Mouse (Mus musculus) adrenal gland, postnatal 25 days (tissue): Measurements from ENCODE around the gene Atp2b4. TPM values are rescaled to one million over a fixed set of nuclear protein-coding genes. Genes with fewer than 3 reads are reported as not detected.
A peak's percentile ranks its signal among the peaks of the same experiment; 100 is the strongest.

Experiments
- DNase-seq: peaks from one replicate; pipeline ENCODE4 v3.0.0; 2021; ENCODE audit warnings: mixed read lengths
- long read RNA-seq: library from polyadenylated mRNA; stranded (forward); transcript quantifications from one replicate; pipeline ENCODE4 v2.0.0, GENCODE M21; 2021
- total RNA-seq: library from RNA; stranded (reverse); gene quantifications from 2 replicates; pipeline ENCODE4 v1.2.3, GENCODE M21; 2021

Gene Atp2b4
- 20.7 and 25.7 TPM in 2 replicates for total RNA-seq
- long read RNA-seq, partial matches to known transcripts, result 1 of 4 reads
- long read RNA-seq, other reads (novel, unspliced or antisense), result 3 of 4 reads

DNA sequence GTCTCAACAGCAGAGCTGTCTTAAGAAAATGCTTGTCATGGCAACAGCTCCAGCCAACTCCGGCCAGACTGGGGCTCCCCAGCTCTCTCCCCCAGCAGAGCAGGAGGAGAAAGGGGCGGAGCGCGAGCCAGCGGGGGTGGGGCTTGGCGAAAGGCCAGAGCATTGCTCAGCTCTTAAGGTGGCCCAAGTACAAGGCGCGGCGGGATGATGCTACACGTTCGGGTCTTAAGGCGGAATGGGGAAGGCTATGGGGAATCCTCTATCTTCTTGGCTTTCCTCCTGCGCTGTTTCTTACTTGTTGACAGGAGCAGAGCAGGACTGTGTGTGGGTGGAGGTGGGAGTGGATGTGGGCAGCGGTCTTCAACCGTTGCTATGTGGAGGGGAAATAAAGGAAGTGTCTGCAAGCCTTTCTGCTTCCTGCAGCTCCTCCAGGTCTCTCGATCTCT is at the start of gene Atp2b4:
Gene Atp2b4 (minus strand): TSS at position 94 of the 446 bp plus-strand sequence.
- DNase-seq, result peak; percentile 97

DNA sequence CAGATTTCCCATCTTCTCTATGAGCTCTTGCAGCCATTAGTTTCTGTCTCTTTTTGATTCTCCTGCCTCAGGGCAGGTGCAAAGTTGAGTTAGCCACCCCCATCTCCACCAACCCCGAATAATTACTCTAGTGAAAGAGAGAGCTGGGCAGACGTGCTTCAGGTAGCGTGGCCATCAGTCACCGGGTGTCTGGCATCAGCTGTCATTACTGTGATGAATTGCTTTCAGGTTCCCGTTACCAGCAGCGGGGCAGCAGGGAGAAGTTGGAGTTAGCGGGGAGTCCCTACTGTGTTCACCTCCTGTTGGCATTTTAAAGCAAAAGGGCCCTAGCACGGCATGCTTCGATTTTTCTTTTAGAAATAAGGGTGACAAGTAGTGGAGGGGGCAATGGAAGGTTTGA is 43.9 kb upstream of the Atp2b4 start:
- DNase-seq, result no peak

DNA sequence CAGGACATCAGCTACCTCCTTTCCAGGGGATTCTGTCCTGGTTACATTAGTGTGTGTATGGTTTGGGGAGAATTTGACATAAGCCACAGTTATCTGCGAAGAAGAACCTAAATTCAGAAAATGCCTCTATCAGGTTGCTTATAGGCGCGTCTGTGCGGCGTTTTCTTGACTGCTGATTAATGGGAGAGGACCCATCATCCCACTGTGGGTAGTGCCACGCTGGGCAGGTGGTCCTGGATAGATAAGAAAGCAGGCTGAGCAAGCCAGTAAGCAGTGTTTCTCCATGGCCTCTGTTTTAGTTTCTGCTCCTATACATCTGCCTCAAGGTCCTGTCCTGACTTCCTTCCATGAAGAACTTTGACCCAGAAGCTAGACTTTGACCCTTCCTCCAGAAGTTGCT is 43.1 kb upstream of the Atp2b4 start:
- no peak for DNase-seq

DNA sequence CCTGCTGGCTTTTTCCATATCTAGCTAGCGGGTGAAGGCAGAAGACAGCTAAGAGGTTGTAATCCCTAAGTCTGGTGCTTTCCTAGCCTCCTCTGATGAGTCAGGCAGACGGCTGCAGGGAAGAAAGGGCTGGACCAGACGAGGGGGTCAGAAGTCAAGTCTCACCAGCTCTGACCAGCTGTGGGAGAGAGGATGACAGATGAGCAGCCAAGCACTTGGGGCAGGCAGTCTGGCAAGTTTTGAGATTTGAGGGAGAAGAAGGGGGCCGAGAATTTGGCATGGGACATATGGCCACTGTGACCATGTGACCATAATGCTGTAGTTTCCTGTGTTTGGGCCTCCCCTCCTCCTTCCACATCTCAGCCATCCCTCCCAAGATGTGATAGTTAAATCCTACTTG is 42.5 kb upstream of the Atp2b4 start:
- no peak for DNase-seq

DNA sequence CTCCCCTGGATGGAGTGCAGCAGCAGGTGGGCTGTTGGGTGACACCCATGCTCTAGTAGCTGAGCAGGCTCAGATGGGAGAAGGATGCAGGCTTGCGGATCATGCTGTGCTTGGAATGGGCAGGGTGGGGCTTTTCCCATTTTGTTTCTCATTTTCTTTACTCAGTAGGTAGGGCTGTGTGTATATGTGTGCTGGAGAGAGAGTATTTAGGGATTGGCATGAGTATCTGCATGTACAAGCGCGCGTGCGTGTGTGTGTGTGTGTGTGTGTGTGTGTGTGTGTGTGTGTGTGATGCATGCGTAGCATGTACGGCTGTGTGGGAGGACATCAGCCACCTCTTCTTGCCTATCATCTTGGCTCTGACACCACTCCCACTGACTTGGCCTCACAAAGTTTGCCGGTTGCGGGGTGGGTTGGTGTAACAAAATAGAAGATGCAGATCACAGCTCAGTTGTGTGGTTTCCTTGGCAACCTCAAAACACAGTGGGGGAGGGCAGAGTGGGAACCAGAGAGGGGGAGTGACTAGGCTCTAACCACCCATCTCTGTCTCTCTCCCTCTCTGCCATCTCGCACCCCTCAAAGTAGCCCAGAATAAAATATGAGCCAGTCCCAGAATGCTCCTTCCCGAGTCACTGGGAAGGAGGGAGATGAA is 41.4 kb upstream of the Atp2b4 start:
- no peak for DNase-seq

DNA sequence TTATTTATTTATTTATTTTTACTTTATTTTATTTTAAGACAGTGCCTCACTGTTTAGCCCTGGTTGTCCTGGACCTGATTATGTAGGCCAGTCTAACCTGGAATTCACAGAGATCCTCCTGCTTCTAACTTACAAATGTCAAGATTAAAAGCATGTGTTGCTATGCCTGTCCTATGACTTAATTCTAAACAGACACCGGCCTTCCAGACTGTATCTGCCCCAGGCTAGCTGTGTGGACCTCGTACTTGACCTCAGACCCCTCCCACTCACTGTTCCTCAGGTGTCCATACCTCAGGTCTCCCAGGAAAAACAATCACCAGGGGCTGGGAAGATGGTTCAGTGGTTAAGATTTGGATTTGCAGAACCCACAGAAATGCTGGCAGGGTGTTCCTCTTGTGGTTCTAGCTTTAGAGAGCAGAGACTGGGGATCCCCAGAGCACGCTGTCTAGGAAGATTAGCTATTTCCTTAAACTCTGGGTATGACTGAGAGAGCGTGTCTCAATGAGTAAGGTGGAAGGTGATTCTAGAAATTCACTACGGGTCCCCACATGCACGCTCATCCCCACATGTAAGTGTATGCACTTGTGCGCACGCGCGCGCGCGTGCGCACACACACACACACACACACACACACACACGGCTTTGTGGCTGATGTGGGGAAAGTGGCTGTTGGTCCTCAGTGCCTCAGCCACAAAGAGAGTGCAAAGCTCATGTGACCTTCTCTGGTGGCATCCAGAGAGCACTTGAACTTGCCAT is 40.5 kb upstream of the Atp2b4 start:
- no peak for DNase-seq

DNA sequence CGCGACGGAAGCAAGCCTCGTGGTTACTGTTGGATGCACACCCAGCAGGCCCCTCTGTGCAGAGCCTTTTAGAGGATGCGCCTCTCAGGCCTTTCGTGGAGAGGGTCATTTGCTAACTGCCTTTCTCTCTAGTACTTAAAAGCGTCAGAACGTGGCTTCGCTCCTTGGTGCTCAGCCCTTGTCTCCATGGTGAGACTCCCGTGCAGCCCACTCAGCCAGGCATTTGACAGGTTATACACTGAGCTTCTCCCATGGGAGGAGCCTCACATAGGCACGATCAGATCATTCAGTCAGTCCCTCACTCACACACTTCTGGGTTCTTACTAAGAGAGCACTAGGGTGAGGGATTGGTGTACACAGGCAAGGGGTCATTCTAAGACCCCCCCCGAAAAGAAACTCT is 39.7 kb upstream of the Atp2b4 start:
- DNase-seq, result no peak

DNA sequence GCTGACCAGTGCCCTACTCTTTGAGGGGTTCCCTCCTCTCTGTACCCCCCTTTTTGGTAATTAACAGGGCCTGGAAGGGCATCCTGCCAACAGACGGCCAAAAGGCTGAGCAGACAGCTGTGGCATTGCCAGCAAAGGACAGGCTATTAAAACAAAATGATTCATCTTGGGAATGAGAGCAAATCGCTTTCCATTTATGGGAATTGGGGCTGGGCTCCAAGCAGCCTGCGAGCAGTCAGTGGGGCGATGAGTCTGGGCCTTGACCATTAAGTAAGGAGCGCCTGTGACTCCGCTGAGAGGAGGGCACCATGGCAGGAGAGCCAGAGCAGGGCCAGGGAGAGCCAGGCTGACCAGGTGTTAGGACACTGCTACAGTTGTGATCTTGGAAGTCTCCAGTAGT is 33.5 kb upstream of the Atp2b4 start:
- peak; percentile 76 for DNase-seq

DNA sequence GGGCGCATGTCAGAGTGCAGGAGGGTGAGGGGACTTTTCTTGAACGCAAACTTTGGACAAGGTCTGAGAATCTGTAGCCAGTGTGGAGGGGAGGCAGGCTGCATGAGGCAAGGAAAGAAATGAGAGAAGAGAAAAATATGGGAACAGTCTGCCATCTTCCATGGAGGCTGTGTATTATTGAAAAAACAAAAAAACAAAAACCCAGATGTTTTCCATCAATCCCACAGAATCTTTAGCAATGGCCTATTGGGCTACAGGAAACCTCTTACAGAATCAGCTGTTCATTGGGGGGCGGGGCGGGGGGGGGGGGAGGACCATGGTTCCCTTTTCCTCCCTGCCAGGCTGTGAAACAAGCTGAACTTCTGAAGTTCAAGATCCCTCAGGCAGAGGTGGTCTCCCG is 31.9 kb upstream of the Atp2b4 start:
- DNase-seq, result no peak

DNA sequence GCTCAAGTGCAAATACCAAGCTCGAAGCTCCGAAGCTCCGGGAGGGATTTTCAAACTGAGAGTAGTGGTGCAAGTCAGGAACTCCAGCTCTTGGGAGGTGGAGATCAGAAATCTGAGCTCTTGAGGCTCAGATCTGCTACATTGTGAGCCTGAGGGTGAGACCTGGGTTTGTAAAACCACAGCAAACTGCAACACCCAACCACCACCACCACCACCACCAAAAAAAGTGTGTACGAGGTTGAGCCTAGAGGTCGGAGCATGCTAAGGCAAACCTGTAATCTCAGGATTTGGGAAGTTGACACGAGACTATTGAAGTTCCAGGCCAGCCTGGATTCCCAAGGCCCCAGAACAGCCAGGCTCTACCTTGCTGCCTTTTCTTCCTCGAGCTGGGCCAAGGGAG is 25.4 kb upstream of the Atp2b4 start:
- DNase-seq, result no peak

DNA sequence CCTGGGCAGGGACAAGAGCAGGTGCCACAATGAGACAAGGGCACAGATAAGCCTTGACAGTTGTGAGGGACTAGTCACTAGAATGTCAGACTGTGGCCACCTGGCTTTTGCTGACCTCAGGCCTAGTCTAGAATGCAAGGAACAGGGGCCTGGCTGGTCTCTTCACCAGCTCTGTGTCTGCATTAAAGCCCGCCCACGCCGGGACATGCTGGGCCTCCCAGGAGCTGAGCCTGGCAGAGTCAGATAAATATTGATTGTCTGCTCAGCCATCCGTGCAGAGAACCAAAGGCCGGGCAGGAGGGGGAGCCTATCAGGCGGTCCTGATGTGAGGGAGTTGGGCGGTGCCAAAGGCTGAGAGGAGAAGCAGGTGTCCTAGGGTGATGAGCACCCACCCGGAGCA is 24.7 kb upstream of the Atp2b4 start:
- DNase-seq, result peak; percentile 9

DNA sequence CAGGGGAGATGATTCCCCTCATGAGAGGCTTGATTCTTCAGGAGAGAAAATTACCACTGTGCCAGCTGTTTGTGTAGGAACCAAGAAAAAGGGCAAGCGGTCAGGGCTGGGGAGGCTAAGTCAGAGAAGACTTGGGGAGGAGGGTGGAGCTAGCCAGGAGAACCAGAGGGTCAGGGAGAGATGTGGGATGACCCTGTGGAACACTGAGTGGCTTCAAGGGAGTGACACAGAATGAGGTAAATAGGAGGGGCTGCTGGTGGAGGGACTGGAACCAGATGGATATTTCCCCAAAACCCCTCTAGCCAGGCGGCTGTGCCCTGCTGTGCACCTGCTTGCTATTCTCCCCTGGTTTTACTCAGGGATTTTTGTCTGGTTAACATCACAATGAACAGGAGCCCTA is 24.3 kb upstream of the Atp2b4 start:
- no peak for DNase-seq

DNA sequence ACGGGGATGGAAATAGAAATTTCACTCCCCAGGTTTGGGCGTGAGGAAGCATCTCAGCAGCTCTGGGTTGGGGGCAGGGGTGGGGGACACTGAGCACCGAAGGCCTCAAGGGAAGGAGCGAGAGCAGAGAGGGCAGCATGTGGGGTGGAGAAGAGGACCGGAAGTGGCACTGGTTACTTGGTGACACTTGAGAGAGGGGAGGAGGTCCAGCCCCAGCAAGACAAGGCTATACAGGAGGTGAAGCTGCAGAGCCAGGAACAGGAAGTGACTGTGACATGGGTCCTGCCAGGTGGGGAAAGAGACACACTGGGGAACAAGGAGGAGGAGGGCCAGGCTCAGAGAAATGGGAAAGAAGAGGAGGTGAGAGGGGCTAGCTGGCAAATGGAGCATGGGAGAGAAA is 20.3 kb upstream of the Atp2b4 start:
- DNase-seq, result no peak

DNA sequence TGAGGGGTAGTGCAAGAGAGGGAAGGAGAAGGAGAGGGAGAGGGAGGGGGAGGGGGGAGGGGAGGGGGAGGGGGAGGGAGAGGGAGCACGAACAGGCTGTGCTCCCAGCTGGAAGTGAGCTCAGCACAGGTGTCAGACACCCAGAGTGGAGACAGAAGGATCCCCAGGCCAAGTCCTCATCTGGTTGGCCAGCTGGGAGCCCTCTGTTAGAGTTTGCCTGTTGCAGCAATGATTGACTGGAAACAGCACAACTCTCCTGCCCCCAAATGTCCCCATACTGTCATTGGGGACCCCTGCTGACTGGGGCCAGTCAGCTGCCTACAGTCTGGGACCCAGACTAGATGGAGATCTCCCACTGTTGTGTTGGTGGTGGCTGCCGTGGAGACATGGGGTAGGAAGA is 19.3 kb upstream of the Atp2b4 start:
- no peak for DNase-seq

DNA sequence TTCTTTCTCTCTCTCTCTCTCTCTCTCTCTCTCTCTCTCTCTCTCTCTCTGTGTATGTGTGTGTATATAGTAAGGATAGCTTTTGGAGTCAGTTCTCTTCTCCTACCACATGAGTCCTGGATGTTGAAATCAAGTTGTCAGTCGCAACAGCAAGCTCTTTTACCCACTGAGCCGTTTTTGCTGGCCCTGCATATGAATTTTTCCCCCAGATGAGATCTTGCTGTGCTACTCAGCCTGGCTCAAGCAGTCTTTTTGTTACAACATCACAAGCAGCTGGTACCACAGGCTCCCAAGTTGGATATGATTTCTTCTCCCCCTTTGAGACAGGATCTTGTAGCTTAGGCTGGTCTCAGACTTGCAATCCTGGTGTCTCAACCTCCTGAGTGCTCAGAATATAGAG is 17.7 kb upstream of the Atp2b4 start:
- DNase-seq, result no peak

DNA sequence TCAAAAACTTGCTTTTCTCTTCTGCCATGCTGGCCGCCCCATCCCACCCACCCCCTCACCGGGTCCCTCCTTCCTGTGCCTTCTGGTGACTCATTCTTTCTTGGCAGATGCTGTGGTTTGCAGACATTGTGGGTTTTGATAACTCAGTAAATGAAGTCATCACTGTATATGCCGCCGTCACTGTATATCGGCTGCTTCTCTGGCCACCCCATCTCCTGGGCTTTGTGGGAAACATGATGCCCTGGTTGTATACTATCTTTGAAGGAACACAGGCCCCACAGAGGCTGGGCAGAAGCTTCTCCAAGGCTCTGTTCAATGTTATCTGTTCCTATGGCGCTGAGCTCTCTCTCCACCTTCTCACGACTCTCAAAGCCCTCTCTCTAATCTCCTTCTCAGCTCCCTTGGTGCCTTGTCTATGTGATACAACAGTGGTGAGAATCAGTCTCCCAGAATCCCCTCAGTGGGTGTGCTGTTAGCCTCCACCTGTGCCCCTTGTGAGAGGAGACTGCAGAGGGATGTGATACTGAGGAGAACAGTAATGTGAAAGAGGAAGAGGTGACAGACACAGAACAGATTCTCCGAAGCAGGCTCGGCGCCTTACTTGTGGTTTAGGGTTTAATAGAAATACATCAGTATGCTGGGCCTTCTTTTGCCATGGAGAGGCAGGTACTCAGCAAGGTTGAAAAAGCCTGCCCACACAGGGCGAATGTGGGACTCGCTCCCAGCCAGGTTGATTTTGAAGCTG is 15.1 kb upstream of the Atp2b4 start:
- DNase-seq, result peak; percentile 4

DNA sequence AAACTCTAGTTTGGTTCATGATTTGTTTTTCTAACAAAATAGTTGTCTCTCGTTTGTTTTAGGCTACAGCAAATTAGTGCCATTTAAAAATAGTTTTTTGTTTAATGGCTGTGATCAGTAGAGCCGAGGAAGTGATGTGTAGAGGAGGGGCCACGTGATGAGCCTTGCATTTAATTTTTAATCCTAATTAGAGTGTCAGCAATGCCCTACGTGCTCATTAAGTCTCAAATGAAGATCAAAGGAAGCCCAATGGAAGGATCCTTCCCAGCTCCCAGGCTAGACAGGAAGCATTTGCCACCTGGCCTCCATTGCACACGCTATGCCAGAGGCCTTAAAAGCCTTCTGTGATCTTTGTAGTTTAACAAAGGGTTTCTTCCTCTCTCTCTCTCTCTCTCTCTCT is 8.5 kb upstream of the Atp2b4 start:
- DNase-seq, result no peak

DNA sequence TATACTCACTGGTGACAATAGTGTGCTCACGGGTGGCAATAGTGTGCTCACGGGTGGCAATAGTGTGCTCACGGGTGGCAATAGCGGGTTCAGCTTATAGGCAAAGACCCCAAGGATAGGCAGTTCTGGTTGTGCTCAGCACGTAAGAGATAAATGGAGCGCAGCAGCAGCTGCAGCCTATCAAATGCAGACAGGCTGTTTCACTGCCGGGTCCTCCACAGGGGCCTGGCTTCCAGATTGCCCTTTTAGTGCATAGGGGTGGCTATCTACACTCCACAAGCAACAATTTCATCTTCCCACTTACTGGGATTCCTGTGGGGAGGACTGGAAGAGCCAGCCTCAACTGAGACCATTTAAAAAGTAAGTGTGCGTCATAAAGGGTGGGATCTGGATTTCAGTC is 7.2 kb upstream of the Atp2b4 start:
- no peak for DNase-seq

DNA sequence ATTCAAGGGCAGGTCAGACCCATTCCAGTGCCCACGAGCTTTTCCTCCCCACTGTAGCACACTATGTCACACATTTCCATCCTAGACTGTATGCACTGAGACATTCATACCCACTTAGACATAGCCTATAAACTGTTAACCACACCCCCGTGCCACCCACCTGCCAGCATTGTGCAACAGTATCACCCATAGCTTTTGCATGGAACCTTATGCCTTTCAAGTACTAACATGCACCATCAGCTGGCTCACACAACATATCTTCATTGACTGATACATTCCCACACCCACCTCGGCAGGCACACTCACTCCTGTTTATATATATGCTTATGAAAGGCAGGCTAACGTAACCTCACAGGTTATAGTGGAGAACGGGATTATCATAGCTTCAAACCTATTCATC is 902 bp upstream of the Atp2b4 start:
- DNase-seq, result no peak

DNA sequence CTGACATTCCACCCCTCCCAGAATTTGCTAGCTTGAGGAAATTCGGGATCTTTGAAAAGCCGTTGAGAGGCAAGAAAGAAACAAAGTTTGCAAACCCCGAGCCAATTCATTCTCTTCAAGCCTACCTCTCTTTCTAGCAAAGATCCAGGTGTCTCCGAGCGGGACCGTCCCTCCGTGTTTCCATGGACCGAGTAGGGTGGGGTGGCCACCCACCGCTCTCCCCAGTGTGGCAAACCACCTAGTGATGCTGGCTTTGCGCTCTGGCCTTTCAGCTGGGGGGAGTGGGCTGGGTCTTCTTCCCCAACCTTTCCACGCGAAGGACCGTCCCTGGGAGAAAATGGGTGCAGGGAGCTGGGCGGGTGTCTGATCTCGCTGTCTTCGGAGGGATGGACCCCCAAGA is 329 bp downstream of the Atp2b4 start:
- DNase-seq, result no peak

DNA sequence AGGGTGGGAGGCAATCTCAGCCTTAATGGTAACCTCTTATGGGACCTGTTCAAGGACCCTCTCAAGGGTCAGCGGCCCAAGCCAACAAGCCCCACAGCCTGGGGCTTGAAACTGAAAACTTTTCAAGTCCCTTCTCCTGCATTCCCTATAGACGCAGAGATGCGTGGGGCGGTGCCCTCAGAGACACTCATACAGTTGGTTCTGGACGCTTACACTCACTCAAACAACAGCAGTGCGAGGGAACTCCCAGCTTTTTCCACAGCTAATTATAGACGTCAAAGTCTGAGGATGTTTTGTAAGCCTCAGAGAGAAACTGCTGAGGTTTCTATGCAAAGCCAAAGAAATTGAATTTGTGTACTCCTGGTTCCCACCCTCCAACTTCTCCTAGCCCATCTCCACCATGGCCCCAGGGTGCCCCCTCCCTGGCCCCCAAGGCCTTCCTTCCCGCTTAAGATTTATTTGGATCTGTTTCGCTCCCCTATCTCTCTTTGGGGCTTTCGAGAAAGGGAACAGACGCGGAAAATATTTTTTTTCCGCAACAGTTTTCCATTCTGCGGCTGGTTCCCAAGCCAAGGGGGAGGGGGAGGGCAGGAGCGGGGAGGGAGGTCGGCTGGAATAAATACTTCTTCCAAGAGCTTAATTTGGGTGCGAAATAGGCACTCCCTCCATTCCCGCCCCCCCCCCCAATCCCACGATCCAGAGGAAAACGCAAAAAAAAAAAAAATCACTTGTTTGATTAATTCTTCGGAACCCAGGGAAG is 975 bp downstream of the Atp2b4 start:
- DNase-seq, result no peak

DNA sequence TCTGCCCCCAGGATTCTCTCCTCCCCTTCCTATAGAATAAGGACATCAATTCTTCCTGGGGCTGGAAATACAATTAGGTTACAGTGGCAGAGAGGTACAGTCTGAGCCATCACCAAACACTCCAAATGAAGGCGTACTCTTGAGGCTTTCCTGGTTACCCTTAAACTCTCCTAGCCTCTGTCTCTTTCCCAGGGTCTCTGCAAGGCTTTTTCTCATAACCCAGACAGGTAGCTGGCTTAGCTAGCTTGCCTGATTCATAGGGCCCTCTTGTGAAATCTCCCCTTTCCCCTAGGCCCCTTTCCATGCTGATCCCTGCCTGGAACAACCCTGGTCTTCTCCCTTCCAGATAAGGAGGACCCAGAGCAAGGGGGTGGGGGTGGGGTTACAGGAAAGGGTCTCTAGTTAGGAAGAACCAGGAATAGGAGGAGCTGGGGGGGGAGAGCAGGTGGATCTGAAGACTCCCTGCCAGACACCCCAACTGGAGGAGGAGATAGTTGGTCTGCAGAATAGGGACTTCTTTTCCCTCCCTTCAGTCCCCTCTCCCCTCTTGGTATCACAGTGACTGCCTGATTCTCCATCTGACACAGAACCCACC is 1.9 kb downstream of the Atp2b4 start:
- no peak for DNase-seq
